Mouse (Mus musculus): Measurements from ENCODE around the gene Sec16b.

Gene Sec16b

GRCm38 (mm10) chr1:157558145-157558544, 51.6 kb downstream of the Sec16b start:
- no peak for DNase-seq (ENCODE audit: low spot score)

DNA sequence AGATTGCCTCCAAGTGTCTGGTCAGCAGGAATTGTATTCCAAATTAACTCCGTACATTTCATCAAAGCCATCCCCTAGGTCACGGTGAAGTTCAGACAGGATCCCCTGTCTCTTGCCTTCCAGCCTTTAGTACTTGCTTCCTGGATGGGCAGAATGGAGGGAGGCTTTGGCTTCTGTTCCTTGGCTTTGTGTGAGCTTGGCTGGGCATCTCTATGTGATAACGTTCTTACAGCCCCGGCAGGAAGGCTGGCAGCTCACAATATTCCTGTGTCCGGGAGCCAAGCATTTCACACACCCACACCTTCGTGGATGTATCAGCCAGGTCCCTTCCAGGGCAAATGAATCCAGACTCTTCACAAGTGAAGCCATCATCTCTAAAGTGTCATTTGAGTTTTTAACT, 53.5 kb downstream of the Sec16b start:
- DNase-seq (ENCODE audit: low spot score), result no peak

- DNase-seq (ENCODE audit: low spot score), result peak; percentile 5
Observed at GRCm38 (mm10) chr1:157560654-157561386, 54.3 kb downstream of the Sec16b start.

- DNase-seq (ENCODE audit: low spot score), result no peak
Observed at GRCm38 (mm10) chr1:157567819-157568218, 61.3 kb downstream of the Sec16b start.

DNA sequence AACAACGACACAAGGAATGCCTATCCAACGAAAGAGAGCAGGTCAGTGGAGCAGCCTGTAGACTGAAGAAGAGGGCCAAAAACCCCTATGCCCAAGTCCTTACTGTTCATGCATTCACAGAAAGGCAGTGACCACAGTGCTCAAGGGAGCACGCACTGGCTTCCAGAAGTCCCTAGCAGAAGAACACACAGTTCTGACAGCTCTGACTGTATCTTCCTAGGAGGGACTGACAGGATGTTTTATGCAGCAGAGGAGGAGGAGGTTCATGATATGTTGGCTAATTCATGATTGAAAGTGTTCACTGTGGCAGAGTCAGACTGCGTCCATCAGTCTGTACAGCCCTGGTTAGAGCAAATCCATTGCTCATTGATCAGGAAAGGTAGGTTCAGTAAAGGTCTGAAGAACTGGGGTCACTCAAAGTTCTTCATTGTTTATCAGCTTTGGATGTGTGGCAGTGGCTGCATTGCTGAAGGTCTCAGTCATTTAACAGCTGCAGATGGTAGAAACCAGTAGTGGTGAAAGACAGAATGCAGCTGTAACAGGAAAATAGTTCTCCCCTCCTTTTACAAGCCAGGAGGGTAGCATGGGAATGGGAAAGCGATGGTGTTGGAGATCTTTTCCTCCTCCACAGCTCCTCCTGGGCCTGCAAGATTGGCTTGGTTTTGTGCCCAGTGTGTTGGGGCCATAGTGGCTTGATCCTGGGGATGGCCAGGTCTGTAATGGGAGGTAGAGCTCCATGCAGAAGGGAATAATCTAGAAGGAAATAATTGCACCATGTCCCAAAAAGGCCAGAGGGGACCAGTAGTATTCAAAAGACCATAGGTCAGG, 62.9 kb downstream of the Sec16b start:
- DNase-seq (ENCODE audit: low spot score), result no peak

DNA sequence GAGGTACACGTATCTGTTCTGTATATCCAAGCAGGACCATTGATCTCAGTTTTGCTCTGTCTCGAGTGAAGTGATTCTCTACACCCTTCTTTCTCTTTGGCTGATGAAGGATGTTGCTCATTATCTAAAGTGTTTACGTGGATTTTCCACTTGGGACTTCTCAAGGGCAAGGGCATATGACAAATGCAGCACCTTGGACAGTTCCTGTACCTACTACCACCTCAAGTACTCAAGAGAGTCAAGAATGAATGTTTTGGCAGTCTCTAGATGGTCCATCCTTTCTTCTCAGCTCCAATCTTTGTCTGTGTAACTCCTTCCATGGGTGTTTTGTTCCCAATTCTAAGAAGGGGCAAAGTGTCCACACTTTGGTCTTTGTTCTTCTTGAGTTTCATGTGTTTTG, 68.8 kb downstream of the Sec16b start:
- DNase-seq (ENCODE audit: low spot score), result no peak

GRCm38 (mm10) chr1:157578336-157578735, 71.8 kb downstream of the Sec16b start:
- DNase-seq (ENCODE audit: low spot score), result no peak

DNA sequence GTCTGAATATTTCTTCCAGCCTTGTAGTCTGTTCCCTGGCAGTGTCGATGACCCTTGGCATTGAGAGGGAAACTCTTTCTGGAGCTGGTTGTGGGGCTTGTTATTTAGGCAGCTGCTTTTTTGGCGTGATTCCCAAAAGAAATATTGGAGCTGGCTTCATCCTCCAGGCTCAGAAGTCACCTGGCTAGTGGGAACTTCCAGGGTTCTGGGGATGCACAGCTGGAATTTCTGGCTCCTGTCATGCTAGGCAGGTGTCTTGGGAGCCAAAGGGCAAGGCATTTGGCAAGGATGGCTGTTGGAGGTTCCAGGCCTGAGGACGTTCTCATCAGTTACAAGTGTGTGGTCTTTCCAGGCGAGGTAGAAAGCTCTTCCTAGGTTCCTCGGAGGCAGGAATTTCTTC, 80.0 kb downstream of the Sec16b start:
- no peak for DNase-seq (ENCODE audit: low spot score)

DNA sequence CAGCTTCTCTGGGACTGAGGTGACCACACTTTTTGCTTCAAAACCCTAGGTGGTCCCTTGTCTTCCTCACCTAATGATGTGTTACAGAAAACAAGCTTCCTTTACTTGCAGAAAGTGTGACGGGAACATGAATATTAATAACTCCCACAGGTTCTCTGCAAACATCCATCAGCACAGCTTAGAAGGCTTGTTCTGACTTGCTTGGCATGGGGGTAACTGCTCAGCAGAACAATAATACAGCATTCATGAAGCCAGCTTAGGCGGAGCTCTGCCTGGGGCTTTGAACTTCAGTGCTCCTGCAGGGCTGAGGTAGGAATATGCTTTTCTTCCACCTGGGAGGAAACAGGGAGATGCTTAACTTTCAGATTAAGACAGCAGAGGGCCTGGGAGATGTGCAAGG, 85.5 kb downstream of the Sec16b start:
- DNase-seq (ENCODE audit: low spot score), result no peak

GRCm38 (mm10) chr1:157594561-157594960, 88.0 kb downstream of the Sec16b start:
- DNase-seq (ENCODE audit: low spot score), result no peak

DNA sequence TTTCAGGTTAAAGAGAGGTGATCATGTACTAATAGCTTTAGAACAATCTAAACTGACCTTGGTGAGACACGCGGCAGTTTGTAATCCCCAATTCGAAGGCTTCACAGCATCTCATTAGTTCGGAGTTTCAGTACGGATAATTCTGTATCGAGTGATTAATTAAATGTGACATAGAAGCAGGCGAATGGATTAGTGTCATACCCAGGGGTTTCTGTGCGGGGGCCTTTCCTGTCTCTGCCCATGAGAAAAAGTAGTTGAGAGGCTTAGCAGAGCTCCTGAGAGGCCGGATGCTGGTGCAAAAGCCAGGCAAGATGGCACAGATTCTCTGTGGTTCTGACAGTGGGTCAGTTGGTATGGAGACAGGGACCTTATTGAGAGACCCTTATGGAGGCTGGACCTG, 88.6 kb downstream of the Sec16b start:
- DNase-seq (ENCODE audit: low spot score), result no peak

GRCm38 (mm10) chr1:157604513-157604912, 98.0 kb downstream of the Sec16b start:
- no peak for DNase-seq (ENCODE audit: low spot score)

Measured in ovary, postnatal 36 days (tissue).